Mouse (Mus musculus): ENCODE results near the gene Cip2a. TPM values are rescaled to one million over a fixed set of nuclear protein-coding genes. Genes with fewer than 3 reads are reported as not detected.

The Cip2a gene
- polyA plus RNA-seq (2012; ENCODE audit: low replicate concordance) = 0.14 and 1.2 TPM in 2 replicates

DNA sequence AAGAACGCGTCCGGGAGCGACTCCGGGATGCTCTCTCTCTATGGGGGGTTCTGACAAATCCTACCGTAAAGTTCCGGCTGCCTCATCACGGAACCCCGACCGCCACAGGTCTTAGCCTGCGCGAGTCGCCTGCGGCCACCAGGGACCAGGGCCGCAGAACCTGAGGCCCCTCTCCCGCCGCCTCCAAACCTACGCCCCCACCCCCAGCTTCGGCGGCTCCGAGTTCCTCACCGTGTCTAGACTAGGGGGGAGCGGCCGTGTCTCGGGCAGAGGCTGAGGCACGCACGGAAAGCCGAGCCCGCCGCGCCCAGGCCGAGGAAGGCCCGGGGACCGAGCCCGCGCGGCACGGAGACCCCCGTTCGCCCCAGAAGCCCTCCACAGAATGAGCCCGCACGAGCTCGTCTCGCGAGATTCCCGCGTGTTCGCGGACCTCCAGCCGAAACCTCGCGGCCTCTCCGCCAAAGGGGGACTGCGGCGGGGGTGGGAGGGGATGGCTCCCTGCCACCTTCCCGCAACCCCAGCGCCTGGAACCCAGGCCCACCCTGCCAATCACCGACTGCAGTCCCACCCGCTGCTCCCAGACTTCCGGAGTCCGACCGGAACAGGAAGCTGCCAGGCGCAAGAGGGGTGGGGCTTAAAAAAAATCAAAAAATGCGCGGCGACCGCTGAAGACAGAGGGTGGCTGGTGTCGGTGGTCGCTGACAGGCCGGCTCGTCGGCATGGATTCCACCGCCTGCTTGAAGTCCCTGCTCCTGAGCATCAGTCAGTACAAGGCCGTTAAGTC, at the start of gene Cip2a, which contains the start of gene Dzip3:
TSS of gene Cip2a (plus strand) at position 627 of the 784 bp plus-strand sequence.
TSS of gene Dzip3 (minus strand) at position 607 of the 784 bp plus-strand sequence.

DNA sequence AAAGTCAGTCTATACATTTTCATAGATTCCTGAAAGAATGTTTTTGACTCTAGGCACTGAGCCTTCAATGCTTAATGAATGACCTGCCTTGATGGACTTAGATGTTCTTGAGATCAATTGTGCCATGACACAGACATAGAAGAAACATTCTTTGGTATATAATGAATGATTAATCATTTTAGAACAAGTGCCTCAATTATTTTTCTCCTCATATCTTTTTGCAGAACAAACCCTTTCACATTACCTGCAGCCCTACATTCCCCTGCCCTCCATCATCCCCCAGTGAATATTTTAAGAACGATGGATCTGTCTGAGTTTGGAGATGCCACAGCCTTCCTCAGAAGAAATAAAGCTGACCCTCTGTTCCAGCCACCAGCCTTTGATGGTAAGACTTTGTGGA, 63.2 kb downstream of the Cip2a start, which contains the start of gene Myh15:
TSS of gene Myh15 (plus strand) at position 301 of the 400 bp plus-strand sequence.

Other genes starting within 250 kb of the Cip2a start
- 0.73 and 0.90 TPM in 2 replicates for gene Trat1, start 222.2 kb upstream of the Cip2a start, polyA plus RNA-seq (2012; ENCODE audit: low replicate concordance)
- not detected in 2 replicates for gene Retnlb, start 177.3 kb upstream of the Cip2a start, polyA plus RNA-seq (2012; ENCODE audit: low replicate concordance)
- 0.30 and 0.53 TPM in 2 replicates for gene Retnla, start 151.6 kb upstream of the Cip2a start, polyA plus RNA-seq (2012; ENCODE audit: low replicate concordance)
- 8.8 and 10.4 TPM in 2 replicates for gene Retnlg, start 121.6 kb upstream of the Cip2a start, polyA plus RNA-seq (2012; ENCODE audit: low replicate concordance)
- 3.3 and 6.3 TPM in 2 replicates for gene Dzip3, start within 50 bp of the Cip2a start, polyA plus RNA-seq (2012; ENCODE audit: low replicate concordance)
- gene Myh15, start 63.3 kb downstream of the Cip2a start, polyA plus RNA-seq (2012; ENCODE audit: low replicate concordance) = not detected in 2 replicates

Measured in hematopoietic multipotent progenitor cell, adult 10-12 weeks (in vitro differentiated cells).